Mouse (Mus musculus): Measurements from ENCODE around the gene Thap3.

GRCm38 (mm10) chr4:151988342-151989109 lies at the start of gene Thap3:
- no peak for TF ChIP-seq CTCF (IDR thresholded peaks at IDR 0.05; ENCODE audit: extremely low read depth, insufficient read depth, insufficient read length, insufficient replicate concordance)
- peak; percentile 9 for TF ChIP-seq POLR2A (IDR thresholded peaks at IDR 0.05; ENCODE audit: low read depth, low read length)
